Mouse (Mus musculus) bone marrow macrophage, adult 2 months (primary cell): ENCODE measurements around the gene Prkn.

ENCODE experiments used
- CTCF ChIP-seq: IDR thresholded peaks from 2 replicates; pipeline ENCODE4 v1.5.1; 2012; ENCODE audit warnings: low read depth, mild to moderate bottlenecking, low read length, moderate library complexity
- POLR2A ChIP-seq: IDR thresholded peaks from 2 replicates; pipeline ENCODE4 v1.6.1; 2012; ENCODE audit warnings: mild to moderate bottlenecking, low read depth, low read length, borderline replicate concordance

- TF ChIP-seq CTCF (no peak), POLR2A (no peak)
These were observed 884.0 kb downstream of the Prkn start for GRCm38 (mm10) chr17:11724135-11724534.
